Mouse (Mus musculus): Measurements from ENCODE around the gene Cd44. TPM values are rescaled to one million over a fixed set of nuclear protein-coding genes. Genes with fewer than 3 reads are reported as not detected.

Cd44 gene
- polyA plus RNA-seq, 1 experiment from 2014 or later, result 19.4 TPM

- no peak overlapping the region for H3K27ac ChIP-seq
- H3K4me1 ChIP-seq, result no peaks in the 10 kb centered on the region
- H3K4me3 ChIP-seq (replicated peaks), result no peak overlapping the region
- H3K9me3 ChIP-seq, result no peaks in the 10 kb centered on the region
- no peak for ATAC-seq (ENCODE audit: insufficient read depth, low FRiP score, low read depth)
- WGBS, result 60% methylated on average over 4 of the region's 4 CpGs
- no peak overlapping the region for H3K4me2 ChIP-seq
- H3K36me3 ChIP-seq, result no peaks in the 10 kb centered on the region
- no peaks in the 10 kb centered on the region for H3K27me3 ChIP-seq (replicated peaks)
- H3K9ac ChIP-seq, result no peak overlapping the region
These were observed 126.8 kb downstream of the Cd44 start for GRCm38 (mm10) chr2:102774700-102775099.

GRCm38 (mm10) chr2:102772276-102772675 lies 129.2 kb downstream of the Cd44 start:
- no peak overlapping the region for H3K9ac ChIP-seq
- no peaks in the 10 kb centered on the region for H3K4me1 ChIP-seq
- no peak overlapping the region for H3K27ac ChIP-seq
- no peak overlapping the region for H3K4me2 ChIP-seq
- H3K9me3 ChIP-seq, result no peaks in the 10 kb centered on the region
- H3K27me3 ChIP-seq (replicated peaks), result no peaks in the 10 kb centered on the region
- H3K36me3 ChIP-seq, result no peaks in the 10 kb centered on the region
- 86% methylated on average over 5 of the region's 5 CpGs for WGBS
- no peak for ATAC-seq (ENCODE audit: insufficient read depth, low FRiP score, low read depth)
- H3K4me3 ChIP-seq (replicated peaks), result no peak overlapping the region

GRCm38 (mm10) chr2:102771304-102771703 lies 130.2 kb downstream of the Cd44 start:
- Histone ChIP-seq H3K9ac (no peak overlapping the region), H3K9me3 (no peaks in the 10 kb centered on the region), H3K27ac (no peak overlapping the region), H3K27me3 (replicated peaks) (no peaks in the 10 kb centered on the region), H3K4me3 (replicated peaks) (no peak overlapping the region), H3K4me1 (no peaks in the 10 kb centered on the region), H3K36me3 (no peaks in the 10 kb centered on the region), H3K4me2 (no peak overlapping the region)
- no peak for ATAC-seq (ENCODE audit: insufficient read depth, low FRiP score, low read depth)
- WGBS, result 90% methylated on average over 1 of the region's 1 CpGs

GRCm38 (mm10) chr2:102768267-102768666 lies 133.2 kb downstream of the Cd44 start:
- H3K27me3 ChIP-seq (replicated peaks), result no peaks in the 10 kb centered on the region
- H3K4me2 ChIP-seq, result no peak overlapping the region
- no peak overlapping the region for H3K27ac ChIP-seq
- WGBS, result 66% methylated on average over 3 of the region's 3 CpGs
- H3K9ac ChIP-seq, result no peak overlapping the region
- no peaks in the 10 kb centered on the region for H3K4me1 ChIP-seq
- H3K36me3 ChIP-seq, result no peaks in the 10 kb centered on the region
- ATAC-seq (ENCODE audit: insufficient read depth, low FRiP score, low read depth), result no peak
- no peak overlapping the region for H3K4me3 ChIP-seq (replicated peaks)
- no peaks in the 10 kb centered on the region for H3K9me3 ChIP-seq

GRCm38 (mm10) chr2:102764602-102765374 lies 136.7 kb downstream of the Cd44 start:
- Histone ChIP-seq H3K4me2 (no peak overlapping the region), H3K27me3 (replicated peaks) (no peaks in the 10 kb centered on the region), H3K4me3 (replicated peaks) (no peak overlapping the region), H3K4me1 (no peaks in the 10 kb centered on the region), H3K27ac (no peak overlapping the region), H3K9me3 (no peaks in the 10 kb centered on the region), H3K36me3 (no peaks in the 10 kb centered on the region), H3K9ac (no peak overlapping the region)
- WGBS, result 52% methylated on average over 8 of the region's 8 CpGs
- ATAC-seq (ENCODE audit: insufficient read depth, low FRiP score, low read depth), result no peak

- no peak overlapping the region for H3K4me2 ChIP-seq
- no peaks in the 10 kb centered on the region for H3K36me3 ChIP-seq
- no peaks in the 10 kb centered on the region for H3K27me3 ChIP-seq (replicated peaks)
- H3K4me1 ChIP-seq, result no peaks in the 10 kb centered on the region
- ATAC-seq (ENCODE audit: insufficient read depth, low FRiP score, low read depth), result no peak
- 82% methylated on average over 2 of the region's 2 CpGs for WGBS
- no peak overlapping the region for H3K9ac ChIP-seq
- H3K4me3 ChIP-seq (replicated peaks), result no peak overlapping the region
- no peaks in the 10 kb centered on the region for H3K9me3 ChIP-seq
- H3K27ac ChIP-seq, result no peak overlapping the region
These were observed 137.5 kb downstream of the Cd44 start for GRCm38 (mm10) chr2:102763991-102764390.

- H3K27me3 ChIP-seq (replicated peaks), result no peaks in the 10 kb centered on the region
- H3K9ac ChIP-seq, result no peak overlapping the region
- 86% methylated on average over 3 of the region's 3 CpGs for WGBS
- H3K4me3 ChIP-seq (replicated peaks), result no peak overlapping the region
- ATAC-seq (ENCODE audit: insufficient read depth, low FRiP score, low read depth), result no peak
- H3K4me1 ChIP-seq, result no peaks in the 10 kb centered on the region
- no peak overlapping the region for H3K27ac ChIP-seq
- no peak overlapping the region for H3K4me2 ChIP-seq
- H3K36me3 ChIP-seq, result no peaks in the 10 kb centered on the region
- no peaks in the 10 kb centered on the region for H3K9me3 ChIP-seq
These were observed 138.3 kb downstream of the Cd44 start for GRCm38 (mm10) chr2:102763176-102763575.

Other genes with a start within 250 kb of the Cd44 start
- 0.36 and 0.95 TPM in 2 replicates for gene Slc1a2, start 243.0 kb downstream of the Cd44 start, polyA plus RNA-seq (2015; fragmentation: Nextera tagmentation; extraction: Ambion mirVana)
- gene Pdhx, start 171.8 kb upstream of the Cd44 start, polyA plus RNA-seq (2015; fragmentation: Nextera tagmentation; extraction: Ambion mirVana), result 32.2 and 36.1 TPM in 2 replicates
- 65.0 and 65.4 TPM in 2 replicates for gene Apip, start 172.0 kb upstream of the Cd44 start, polyA plus RNA-seq (2015; fragmentation: Nextera tagmentation; extraction: Ambion mirVana)

Data from stomach, embryonic 15.5 days (tissue).